Mouse (Mus musculus) liver, embryonic 16.5 days (tissue): ENCODE data around the gene Arhgap33. TPM values are rescaled to one million over a fixed set of nuclear protein-coding genes. Genes with fewer than 3 reads are reported as not detected.

Experiments used
- ATAC-seq: fragments of 200-750 bp; cut with Nextera tagmentation; 2 replicates; pipeline ENCODE4 v1.8.0; 2017; ENCODE audit warnings: low read depth, mild to moderate bottlenecking, moderate number of reproducible peaks, moderate library complexity
- H3K27ac ChIP-seq: fragments of 300-500 bp; sonication (generic); 2 replicates; pipeline ENCODE4 v1.5.1; 2014; ENCODE audit warnings: mild to moderate bottlenecking, low read length
- H3K27me3 ChIP-seq: fragments of 300-500 bp; sonication (generic); 2 replicates; pipeline ENCODE4 v1.6.1; 2014; ENCODE audit warnings: low read depth, low read length, mixed read lengths; ENCODE audit not compliant: control insufficient read depth, insufficient read depth
- H3K36me3 ChIP-seq: fragments of 300-500 bp; sonication (generic); 2 replicates; pipeline ENCODE4 v1.6.1; 2014; ENCODE audit warnings: mild to moderate bottlenecking; ENCODE audit not compliant: control insufficient read depth, insufficient read depth
- H3K4me1 ChIP-seq: fragments of 300-500 bp; sonication (generic); 2 replicates; pipeline ENCODE4 v1.6.1; 2014; ENCODE audit warnings: low read depth, low read length, mixed read lengths; ENCODE audit not compliant: control insufficient read depth
- H3K4me2 ChIP-seq: fragments of 300-500 bp; sonication (generic); 2 replicates; pipeline ENCODE4 v1.6.1; 2014; ENCODE audit warnings: low read depth, low read length, mixed read lengths
- H3K4me3 ChIP-seq: fragments of 300-500 bp; sonication (generic); 2 replicates; pipeline ENCODE4 v1.5.1; 2014; ENCODE audit warnings: low read depth, mild to moderate bottlenecking, low read length
- H3K9ac ChIP-seq: fragments of 300-500 bp; sonication (generic); 2 replicates; pipeline ENCODE4 v1.6.1; 2014; ENCODE audit warnings: low read depth, low read length
- H3K9me3 ChIP-seq: fragments of 300-500 bp; sonication (generic); replicated peaks from 2 replicates; pipeline ENCODE4 v1.6.1; 2016; ENCODE audit warnings: low read length; ENCODE audit not compliant: control insufficient read depth
- WGBS: fragments of 180-500 bp; shearing (Covaris S2); extraction: QIAGEN DNeasy Blood & Tissue Kit; methylation state at CpG from one replicate; pipeline ENCODE4 v1.1.7; 2014; ENCODE audit not compliant: insufficient replicate concordance; 5-methylcytosine and 5-hydroxymethylcytosine counted together
- polyA plus RNA-seq: library from polyadenylated mRNA; unstranded; fragments of >200 nt; fragmentation: Nextera tagmentation; extraction: Ambion mirVana; gene quantifications from 2 replicates; pipeline ENCODE4 v1.2.1, GENCODE M21; 2015

Gene Arhgap33
- polyA plus RNA-seq, 1 experiment from 2014 or later = 2.6 TPM

- Histone ChIP-seq H3K4me2 (no peak overlapping the region), H3K36me3 (peaks cover 17% of the 10 kb centered on the region), H3K27ac (no peak overlapping the region), H3K4me1 (peaks cover 38% of the 10 kb centered on the region), H3K9me3 (no peaks in the 10 kb centered on the region), H3K27me3 (no peaks in the 10 kb centered on the region), H3K4me3 (no peak overlapping the region), H3K9ac (no peak overlapping the region)
- ATAC-seq = no peak
- WGBS = 90% methylated on average over 18 of the region's 18 CpGs
Observed at GRCm38 (mm10) chr7:30556894-30557536, 22.2 kb upstream of the Arhgap33 start.

- Histone ChIP-seq H3K9me3 (no peaks in the 10 kb centered on the region), H3K9ac (peak overlapping the region; percentile 88), H3K4me3 (peak overlapping the region; percentile 83), H3K27ac (peak overlapping the region; percentile 25; the same call in 1 of the 2 replicates), H3K36me3 (peaks cover 17% of the 10 kb centered on the region), H3K4me2 (peak overlapping the region; percentile 96), H3K27me3 (no peaks in the 10 kb centered on the region), H3K4me1 (peaks cover 28% of the 10 kb centered on the region)
- 75% methylated on average over 22 of the region's 22 CpGs for WGBS
- no peak for ATAC-seq
Observed at GRCm38 (mm10) chr7:30553810-30554584, 19.1 kb upstream of the Arhgap33 start.

DNA sequence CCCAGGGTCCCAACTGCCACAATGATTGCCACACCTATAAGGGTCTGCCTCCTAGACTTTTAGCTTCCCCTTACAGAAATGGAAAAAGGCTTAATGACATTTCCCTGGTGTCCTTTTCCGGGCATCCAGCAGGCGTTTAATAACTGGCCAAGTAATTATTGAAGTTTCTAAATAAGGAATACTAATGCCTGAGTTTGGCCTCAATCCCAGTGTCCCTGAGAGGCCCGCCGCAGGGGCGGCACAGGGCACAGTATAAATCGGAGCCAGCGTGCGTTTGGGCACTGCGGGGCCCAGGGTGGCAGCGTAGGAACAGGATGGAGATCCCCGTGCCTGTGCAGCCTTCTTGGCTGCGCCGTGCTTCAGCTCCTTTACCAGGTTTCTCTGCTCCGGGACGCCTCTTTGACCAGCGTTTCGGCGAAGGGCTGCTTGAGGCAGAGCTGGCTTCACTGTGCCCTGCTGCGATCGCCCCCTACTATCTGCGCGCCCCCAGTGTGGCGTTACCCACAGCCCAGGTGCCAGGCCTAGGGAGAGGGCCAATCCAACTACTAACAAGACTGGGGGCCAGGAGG, 18.2 kb upstream of the Arhgap33 start:
- ATAC-seq = no peak
- H3K27me3 ChIP-seq = no peaks in the 10 kb centered on the region
- WGBS = 4% methylated on average over 23 of the region's 23 CpGs

DNA sequence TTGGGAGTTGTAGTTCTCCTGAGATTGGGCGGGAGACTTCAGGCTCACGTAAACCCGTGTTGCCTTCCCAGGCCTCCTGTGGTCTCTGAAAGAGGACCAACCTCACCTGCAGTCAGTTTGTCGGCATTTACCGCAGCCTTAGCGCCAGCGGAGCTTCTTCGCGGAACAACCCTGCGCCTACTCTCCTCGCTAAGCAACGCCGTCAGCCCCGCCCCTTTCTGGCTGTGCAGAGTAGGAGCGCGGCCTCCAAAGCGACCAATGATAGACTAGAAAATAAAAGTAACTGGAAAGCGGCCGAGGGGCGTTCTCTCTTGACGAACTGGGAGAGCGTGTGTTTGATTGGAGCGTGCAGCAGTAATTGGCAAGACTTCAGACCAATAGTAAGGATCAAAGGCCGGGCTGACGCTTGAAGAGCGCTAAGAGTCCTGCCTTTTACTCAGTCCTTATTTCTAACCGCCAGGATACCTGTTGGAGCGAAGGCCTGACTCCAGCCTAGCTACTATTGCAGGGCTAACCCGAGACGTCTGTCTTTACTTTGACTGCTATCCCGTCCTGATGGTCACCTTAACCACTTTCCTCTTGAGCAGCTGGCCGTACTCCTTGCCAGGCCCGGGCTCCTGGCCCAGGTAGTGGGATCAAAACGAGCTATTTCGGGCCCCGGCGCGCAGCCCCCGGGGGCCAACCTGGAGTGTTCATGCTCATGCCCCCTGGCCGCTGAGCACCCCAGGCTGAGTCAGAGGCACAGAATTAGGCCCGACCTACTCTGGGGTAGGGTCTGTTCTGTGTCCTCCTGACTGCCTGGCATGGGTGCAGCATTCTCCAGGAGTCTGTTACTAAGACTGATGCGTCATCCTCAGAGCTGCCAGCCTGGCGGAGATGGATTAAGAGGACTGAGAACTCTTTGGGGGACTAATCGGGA, 17.5 kb upstream of the Arhgap33 start, which contains the start of the genes Hspb6 and Proser3:
TSS of gene Hspb6 (plus strand) at position 77 of the 919 bp plus-strand sequence.
TSS of gene Proser3 (minus strand) at position 198 of the 919 bp plus-strand sequence.
- H3K36me3 ChIP-seq = peaks cover 17% of the 10 kb centered on the region
- H3K4me2 ChIP-seq = peak within 1 kb of the TSS; percentile 96
- peak within 1 kb of the TSS; percentile 83 for H3K4me3 ChIP-seq
- peak; percentile 92 for ATAC-seq
- under 1% methylated on average over 44 of the region's 44 CpGs for WGBS
- H3K4me1 ChIP-seq = peaks cover 17% of the 10 kb centered on the region
- H3K27me3 ChIP-seq = no peaks in the 10 kb centered on the region
- no peaks in the 10 kb centered on the region for H3K9me3 ChIP-seq
- H3K9ac ChIP-seq = peak within 1 kb of the TSS; percentile 88
- H3K27ac ChIP-seq = peak within 1 kb of the TSS; percentile 97

More for the DNA sequence above, 18.2 kb upstream of the Arhgap33 start:
- Histone ChIP-seq H3K27ac (peak overlapping the region; percentile 96), H3K9ac (peak overlapping the region; percentile 88), H3K9me3 (no peaks in the 10 kb centered on the region), H3K4me3 (peak overlapping the region; percentile 83), H3K36me3 (peaks cover 17% of the 10 kb centered on the region), H3K4me2 (peak overlapping the region; percentile 96), H3K4me1 (peaks cover 20% of the 10 kb centered on the region)

DNA sequence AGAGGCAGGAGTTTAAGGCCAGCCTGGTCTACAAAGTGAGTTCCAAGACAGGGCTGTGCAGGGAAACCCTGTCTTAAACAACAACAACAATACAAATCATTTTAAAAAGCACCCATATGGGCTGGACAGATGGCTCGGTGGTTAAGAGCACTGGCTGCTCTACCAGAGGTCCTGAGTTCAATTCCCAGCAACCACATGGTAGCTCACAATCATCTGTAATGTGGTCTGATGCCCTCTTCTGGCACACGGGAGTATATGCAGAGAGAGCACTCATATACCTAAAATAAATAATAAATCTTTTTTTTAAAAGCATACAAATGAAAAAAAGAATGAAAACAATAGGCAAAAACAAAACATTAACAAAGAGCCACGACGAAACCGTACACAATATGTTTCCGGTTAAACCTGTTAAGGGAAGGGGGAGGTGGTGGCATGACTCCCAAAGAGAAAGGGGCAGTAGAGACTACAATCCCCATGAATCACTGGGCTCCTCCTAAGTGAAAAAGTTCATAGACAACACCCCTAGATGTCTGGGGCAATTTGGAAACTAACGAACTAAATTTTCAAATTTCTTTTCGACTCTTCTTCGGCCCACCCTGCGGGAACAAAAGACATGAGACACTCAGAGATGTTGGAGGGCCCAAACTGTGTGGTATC, 16.7 kb upstream of the Arhgap33 start:
- Histone ChIP-seq H3K9ac (peak overlapping the region; percentile 85), H3K27me3 (no peaks in the 10 kb centered on the region), H3K9me3 (no peaks in the 10 kb centered on the region), H3K27ac (peak overlapping the region; percentile 97), H3K4me2 (peak overlapping the region; percentile 77), H3K4me3 (peak overlapping the region; percentile 83), H3K4me1 (peaks cover 17% of the 10 kb centered on the region), H3K36me3 (peaks cover 14% of the 10 kb centered on the region)
- WGBS = under 1% methylated on average over 10 of the region's 10 CpGs
- ATAC-seq = peak; percentile 38

- no peak overlapping the region for H3K4me2 ChIP-seq
Observed at GRCm38 (mm10) chr7:30550603-30551002, 15.7 kb upstream of the Arhgap33 start.

GRCm38 (mm10) chr7:30549880-30550279, 15.0 kb upstream of the Arhgap33 start:
- Histone ChIP-seq H3K4me2 (no peak overlapping the region), H3K27me3 (no peaks in the 10 kb centered on the region), H3K4me1 (peaks cover 17% of the 10 kb centered on the region), H3K36me3 (peaks cover 3% of the 10 kb centered on the region), H3K27ac (no peak overlapping the region), H3K9me3 (no peaks in the 10 kb centered on the region), H3K4me3 (no peak overlapping the region), H3K9ac (no peak overlapping the region)
- WGBS = 72% methylated on average over 2 of the region's 2 CpGs
- ATAC-seq = no peak

More at GRCm38 (mm10) chr7:30550603-30551002, 15.7 kb upstream of the Arhgap33 start:
- 86% methylated on average over 1 of the region's 1 CpGs for WGBS
- H3K27ac ChIP-seq = no peak overlapping the region
- H3K27me3 ChIP-seq = no peaks in the 10 kb centered on the region
- no peak overlapping the region for H3K9ac ChIP-seq
- peaks cover 10% of the 10 kb centered on the region for H3K36me3 ChIP-seq
- H3K9me3 ChIP-seq = no peaks in the 10 kb centered on the region
- H3K4me1 ChIP-seq = peaks cover 17% of the 10 kb centered on the region
- no peak overlapping the region for H3K4me3 ChIP-seq
- no peak for ATAC-seq

- Histone ChIP-seq H3K36me3 (no peaks in the 10 kb centered on the region; the same call in 1 of the 2 replicates), H3K4me2 (no peak overlapping the region), H3K4me1 (peaks cover 3% of the 10 kb centered on the region), H3K9ac (no peak overlapping the region), H3K27me3 (no peaks in the 10 kb centered on the region), H3K9me3 (no peaks in the 10 kb centered on the region), H3K27ac (no peak overlapping the region), H3K4me3 (no peak overlapping the region)
- no peak for ATAC-seq
- 39% methylated on average over 2 of the region's 2 CpGs for WGBS
Observed at GRCm38 (mm10) chr7:30544327-30544726, 9.5 kb upstream of the Arhgap33 start.
